23 mouse cellular contexts compared by ENCODE assay signal in genomic region chr5:93227157-93227556, GRCm38 (mm10). TPM values are rescaled to one million over a fixed set of nuclear protein-coding genes. Genes with fewer than 3 reads are reported as not detected.
DNase-seq lines count a peak whose midpoint lies in the region; ATAC-seq and TF ChIP-seq lines count a peak whose summit lies in the region.
"Had no signal": no experiment of that assay in that cellular context is flagged by ENCODE, and none has a peak within 500 bp of the region (broad histone marks: within the 10 kb centered on the region; RNA-seq: fewer than 3 reads in every experiment).

No protein-coding gene starts in this region.

- TF ChIP-seq CTCF in liver, postnatal 0 days (IDR thresholded peaks at IDR 0.05; ENCODE audit: low read depth), result no peak

- H3K4me2 ChIP-seq in liver, postnatal 0 days (ENCODE audit: low read depth, low read length), result no peak overlapping the region; the same call in 1 of the 2 replicates
- peak overlapping the region; percentile 10 for H3K4me2 ChIP-seq in liver, embryonic 13.5 days
- H3K4me2 ChIP-seq in intestine, embryonic 15.5 days (replicated peaks), result no peak overlapping the region
- H3K4me2 ChIP-seq: embryonic facial prominence, embryonic 15.5 days; forebrain, embryonic 12.5 days; hindbrain, embryonic 13.5 days had no signal

- no peak for ATAC-seq in liver, postnatal 0 days
- peak; percentile 80 for ATAC-seq in erythroblast, adult 5-6 weeks (replicated peaks; ENCODE audit: low FRiP score, poor library complexity, severe bottlenecking)
- peak; percentile 88 for ATAC-seq in liver, embryonic 13.5 days (ENCODE audit: low read depth)
- peak; percentile 81 for ATAC-seq in megakaryocyte progenitor cell, adult 5-6 weeks (replicated peaks; ENCODE audit: poor library complexity)
- ATAC-seq in intestine, embryonic 15.5 days, result no peak
- ATAC-seq: activated CD4-positive, CD25-positive, alpha-beta regulatory T cell, adult 4 months; CD4-positive, CD25-positive, alpha-beta regulatory T cell, adult 4 months; forebrain, embryonic 16.5 days had no signal

- H3K9ac ChIP-seq in liver, postnatal 0 days (replicated peaks), result no peak overlapping the region
- H3K9ac ChIP-seq in liver, embryonic 13.5 days, result no peak overlapping the region
- H3K9ac ChIP-seq in intestine, embryonic 15.5 days, result no peak overlapping the region
- H3K9ac ChIP-seq: embryonic facial prominence, embryonic 15.5 days; forebrain, embryonic 12.5 days; hindbrain, embryonic 13.5 days had no signal

- 72% methylated on average over 3 of the region's 3 CpGs for WGBS in liver, postnatal 0 days (ENCODE audit: insufficient replicate concordance)
- 9% methylated on average over 3 of the region's 3 CpGs for WGBS in liver, embryonic 13.5 days (ENCODE audit: insufficient replicate concordance)
- WGBS in intestine, embryonic 15.5 days, result 78% methylated on average over 3 of the region's 3 CpGs
- WGBS in heart, embryonic 10.5 days, result 61% methylated on average over 3 of the region's 3 CpGs

- no peaks in the 10 kb centered on the region for H3K9me3 ChIP-seq in liver, postnatal 0 days (ENCODE audit: low read length)
- no peaks in the 10 kb centered on the region for H3K9me3 ChIP-seq in liver, embryonic 13.5 days (replicated peaks)
- H3K9me3 ChIP-seq in intestine, embryonic 15.5 days, result no peaks in the 10 kb centered on the region
- H3K9me3 ChIP-seq in heart, embryonic 10.5 days, result no peaks in the 10 kb centered on the region
- H3K9me3 ChIP-seq: embryonic facial prominence, embryonic 15.5 days; forebrain, embryonic 12.5 days; G1E; hindbrain, embryonic 13.5 days had no signal

- H3K36me3 ChIP-seq in liver, postnatal 0 days (replicated peaks; ENCODE audit: insufficient read depth, low read length), result no peaks in the 10 kb centered on the region
- H3K36me3 ChIP-seq in liver, embryonic 13.5 days, result no peaks in the 10 kb centered on the region
- no peaks in the 10 kb centered on the region for H3K36me3 ChIP-seq in intestine, embryonic 15.5 days
- no peaks in the 10 kb centered on the region for H3K36me3 ChIP-seq in heart, embryonic 10.5 days
- H3K36me3 ChIP-seq: embryonic facial prominence, embryonic 15.5 days; forebrain, embryonic 12.5 days; G1E; hindbrain, embryonic 13.5 days had no signal

- H3K4me1 ChIP-seq in liver, postnatal 0 days (ENCODE audit: insufficient read depth), result peaks cover 7% of the 10 kb centered on the region; the same call in 1 of the 2 replicates
- H3K4me1 ChIP-seq in liver, embryonic 13.5 days (replicated peaks), result peaks cover 23% of the 10 kb centered on the region
- no peaks in the 10 kb centered on the region for H3K4me1 ChIP-seq in intestine, embryonic 15.5 days (replicated peaks)
- H3K4me1 ChIP-seq in heart, embryonic 10.5 days, result no peaks in the 10 kb centered on the region
- H3K4me1 ChIP-seq: embryonic facial prominence, embryonic 15.5 days; forebrain, embryonic 12.5 days; hindbrain, embryonic 13.5 days had no signal

- TF ChIP-seq EP300 in liver, postnatal 0 days (IDR thresholded peaks at IDR 0.05; ENCODE audit: low read depth), result no peak

- no peaks in the 10 kb centered on the region for H3K27me3 ChIP-seq in liver, postnatal 0 days (ENCODE audit: insufficient read depth, low read length)
- peaks cover 4% of the 10 kb centered on the region; the same call in 1 of the 2 replicates for H3K27me3 ChIP-seq in liver, embryonic 13.5 days
- H3K27me3 ChIP-seq in intestine, embryonic 15.5 days (replicated peaks), result no peaks in the 10 kb centered on the region
- H3K27me3 ChIP-seq in heart, embryonic 10.5 days (ENCODE audit: insufficient read depth, poor library complexity, severe bottlenecking), result no peaks in the 10 kb centered on the region
- H3K27me3 ChIP-seq: embryonic facial prominence, embryonic 15.5 days; forebrain, embryonic 12.5 days; hindbrain, embryonic 13.5 days had no signal

- no peak overlapping the region for H3K4me3 ChIP-seq in liver, postnatal 0 days (ENCODE audit: low read depth, low read length)
- H3K4me3 ChIP-seq in liver, embryonic 13.5 days (replicated peaks), result no peak overlapping the region
- H3K4me3 ChIP-seq in intestine, embryonic 15.5 days (replicated peaks), result no peak overlapping the region
- no peak overlapping the region for H3K4me3 ChIP-seq in heart, embryonic 10.5 days
- H3K4me3 ChIP-seq: embryonic facial prominence, embryonic 15.5 days; forebrain, embryonic 12.5 days; hindbrain, embryonic 13.5 days had no signal

- DNase-seq in liver, result peak; percentile 62
- no peak for DNase-seq in liver, postnatal 0 days
- peak; percentile 13 for DNase-seq in liver, embryonic 13.5 days
- no peak for DNase-seq in frontal cortex, postnatal 25 days (ENCODE audit: low spot score in 2 of 2)
- no peak for DNase-seq in heart, embryonic 10.5 days (ENCODE audit: low spot score)
- DNase-seq: adrenal gland, postnatal 14 days; B cell, adult 2 months; cerebellum, adult 2 months; cerebellum, postnatal 10 days; embryo, embryonic 11 days; gastrocnemius, postnatal 14 days; heart, postnatal 10 days; heart, postnatal 4 days had no signal

- H3K27ac ChIP-seq in liver, postnatal 0 days (ENCODE audit: low read depth), result no peak overlapping the region
- no peak overlapping the region for H3K27ac ChIP-seq in liver, embryonic 13.5 days
- H3K27ac ChIP-seq in intestine, embryonic 15.5 days, result no peak overlapping the region
- H3K27ac ChIP-seq in heart, embryonic 10.5 days, result no peak overlapping the region
- H3K27ac ChIP-seq: embryonic facial prominence, embryonic 15.5 days; forebrain, embryonic 12.5 days; hindbrain, embryonic 13.5 days had no signal

RNA-seq across cellular contexts. Expression of gene 2010109A12Rik, which starts 20.8 kb away (rescaled TPM):
- polyA plus RNA-seq in liver, postnatal 0 days (2015; fragmentation: Nextera tagmentation; extraction: Ambion mirVana), result 1.7 and 2.0 TPM in 2 replicates
- 1.0 TPM in 1 of 2 replicates, not detected in the other for total RNA-seq in erythroblast, adult 5-6 weeks (2015; ENCODE audit: low replicate concordance)
- 1.3 and 4.8 TPM in 2 replicates for total RNA-seq in erythroblast, adult 5-6 weeks (2017; ENCODE audit: low replicate concordance)
- 1.7 and 2.1 TPM in 2 replicates for polyA plus RNA-seq in liver, embryonic 13.5 days (2015; fragmentation: Nextera tagmentation; extraction: Ambion mirVana)
- 0.77 and 0.90 TPM in 2 replicates for total RNA-seq in megakaryocyte progenitor cell, adult 5-6 weeks (2015)
- total RNA-seq in megakaryocyte progenitor cell, adult 5-6 weeks (2017), result 3.0 and 4.3 TPM in 2 replicates
- polyA plus RNA-seq in intestine, embryonic 15.5 days (2015; fragmentation: Nextera tagmentation; extraction: Ambion mirVana), result 1.6 and 2.0 TPM in 2 replicates
- polyA plus RNA-seq in heart, embryonic 10.5 days (2016; fragmentation: Nextera tagmentation; extraction: Ambion mirVana), result 0.95 and 1.7 TPM in 2 replicates

RNA-seq across cellular contexts. Expression of gene Ccni, which starts 20.9 kb away (rescaled TPM):
- 41.2 and 41.9 TPM in 2 replicates for polyA plus RNA-seq in liver, postnatal 0 days (2015; fragmentation: Nextera tagmentation; extraction: Ambion mirVana)
- 121 and 147 TPM in 2 replicates for total RNA-seq in erythroblast, adult 5-6 weeks (2015; ENCODE audit: low replicate concordance)
- 143 and 150 TPM in 2 replicates for total RNA-seq in erythroblast, adult 5-6 weeks (2017; ENCODE audit: low replicate concordance)
- 35.5 and 36.7 TPM in 2 replicates for polyA plus RNA-seq in liver, embryonic 13.5 days (2015; fragmentation: Nextera tagmentation; extraction: Ambion mirVana)
- 184 and 191 TPM in 2 replicates for total RNA-seq in megakaryocyte progenitor cell, adult 5-6 weeks (2015)
- 159 and 163 TPM in 2 replicates for total RNA-seq in megakaryocyte progenitor cell, adult 5-6 weeks (2017)
- 79.2 and 91.2 TPM in 2 replicates for polyA plus RNA-seq in intestine, embryonic 15.5 days (2015; fragmentation: Nextera tagmentation; extraction: Ambion mirVana)
- 81.4 and 81.6 TPM in 2 replicates for polyA plus RNA-seq in heart, embryonic 10.5 days (2016; fragmentation: Nextera tagmentation; extraction: Ambion mirVana)

RNA-seq across cellular contexts. Expression of gene Ccng2, which starts 39.9 kb away (rescaled TPM):
- polyA plus RNA-seq in liver, postnatal 0 days (2015; fragmentation: Nextera tagmentation; extraction: Ambion mirVana), result 12.5 and 13.3 TPM in 2 replicates
- 38.0 and 49.1 TPM in 2 replicates for total RNA-seq in erythroblast, adult 5-6 weeks (2015; ENCODE audit: low replicate concordance)
- total RNA-seq in erythroblast, adult 5-6 weeks (2017; ENCODE audit: low replicate concordance), result 47.9 and 48.8 TPM in 2 replicates
- 15.4 and 16.5 TPM in 2 replicates for polyA plus RNA-seq in liver, embryonic 13.5 days (2015; fragmentation: Nextera tagmentation; extraction: Ambion mirVana)
- total RNA-seq in megakaryocyte progenitor cell, adult 5-6 weeks (2015), result 31.9 and 37.7 TPM in 2 replicates
- 35.2 and 38.1 TPM in 2 replicates for total RNA-seq in megakaryocyte progenitor cell, adult 5-6 weeks (2017)
- 33.2 and 37.8 TPM in 2 replicates for polyA plus RNA-seq in intestine, embryonic 15.5 days (2015; fragmentation: Nextera tagmentation; extraction: Ambion mirVana)
- polyA plus RNA-seq in heart, embryonic 10.5 days (2016; fragmentation: Nextera tagmentation; extraction: Ambion mirVana), result 30.2 and 38.3 TPM in 2 replicates

Comparison
In these comparisons a context has a peak if more than half of its experiments do, and no peak if none do; other contexts are left out.
1. DNase-seq: peak in liver (single experiment) and liver, embryonic 13.5 days (single experiment); none in liver, postnatal 0 days (single experiment), frontal cortex, postnatal 25 days (0 of 2) and heart, embryonic 10.5 days (single experiment).
2. ATAC-seq: peak in erythroblast, adult 5-6 weeks (single experiment), liver, embryonic 13.5 days (single experiment) and megakaryocyte progenitor cell, adult 5-6 weeks (single experiment); none in liver, postnatal 0 days (single experiment) and intestine, embryonic 15.5 days (single experiment).